Mouse (Mus musculus): ENCODE results near the gene Tgfbr3l. TPM values are rescaled to one million over a fixed set of nuclear protein-coding genes. Genes with fewer than 3 reads are reported as not detected.
A peak's percentile ranks its signal among the peaks of the same experiment; 100 is the strongest.

The Tgfbr3l gene
- total RNA-seq (2021): 10 to 100 TPM in 1 of 2 experiments, 1 to 10 TPM in 1; 7.5 to 10.6 TPM
- long read RNA-seq, experiment 1, partial matches to known transcripts: 0 of 1 reads
- long read RNA-seq, experiment 1, other reads (novel, unspliced or antisense): 0 of 1 reads
- long read RNA-seq, experiment 2: 0 reads

DNA sequence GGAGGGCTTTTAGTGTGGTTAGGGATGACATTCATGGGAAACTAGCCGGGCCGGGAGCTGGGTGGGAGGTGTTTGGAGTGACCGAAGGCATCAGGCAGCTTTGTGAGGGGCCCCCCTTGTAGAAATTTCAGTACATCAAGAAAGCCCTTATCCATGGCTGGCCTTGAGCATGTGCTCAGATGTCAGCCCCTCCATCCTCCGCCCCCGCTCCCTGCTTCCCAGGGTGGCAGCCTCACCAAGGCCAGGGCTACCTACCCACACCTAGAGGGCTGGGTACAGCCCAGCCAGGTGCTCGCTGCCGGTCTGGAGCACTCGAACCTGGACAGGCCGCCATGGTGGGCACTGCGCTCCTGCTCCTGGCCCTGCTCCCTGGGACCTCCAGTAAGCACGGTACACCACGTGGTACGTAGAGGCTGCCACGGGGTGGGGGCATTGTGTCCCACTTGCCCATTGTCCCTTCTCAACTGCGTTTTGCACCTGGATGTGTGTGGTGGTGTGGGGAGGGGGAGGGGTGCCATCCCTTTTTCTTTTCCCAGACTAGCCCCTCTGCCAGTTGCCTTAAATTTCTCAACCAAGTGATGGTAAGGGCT lies at the start of gene Tgfbr3l:
Gene Tgfbr3l (plus strand): TSS at position 264 of the 590 bp plus-strand sequence.
- no peak for DNase-seq (ENCODE audit: low spot score in 2 of 2)

DNA sequence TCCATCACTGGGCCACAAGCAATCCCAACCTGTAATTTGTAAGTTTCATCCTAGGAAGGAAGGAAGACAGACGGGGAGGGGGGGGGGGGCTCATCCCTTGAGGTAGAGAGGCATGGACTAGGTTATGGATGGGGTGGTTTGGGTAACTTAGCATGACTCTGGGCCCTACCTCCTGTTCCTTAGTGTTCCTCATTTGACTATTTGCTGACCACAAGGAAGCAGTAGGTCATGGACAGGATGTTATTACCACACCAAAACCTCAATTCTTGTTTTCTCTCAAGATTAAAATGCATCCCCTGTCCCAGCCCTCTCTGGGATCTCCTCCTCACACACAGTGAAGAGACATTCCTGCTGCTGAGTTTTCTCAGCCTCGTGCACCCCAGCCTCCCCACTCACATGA lies 46.7 kb upstream of the Tgfbr3l start:
- DNase-seq (ENCODE audit: low spot score in 2 of 2): no peak

DNA sequence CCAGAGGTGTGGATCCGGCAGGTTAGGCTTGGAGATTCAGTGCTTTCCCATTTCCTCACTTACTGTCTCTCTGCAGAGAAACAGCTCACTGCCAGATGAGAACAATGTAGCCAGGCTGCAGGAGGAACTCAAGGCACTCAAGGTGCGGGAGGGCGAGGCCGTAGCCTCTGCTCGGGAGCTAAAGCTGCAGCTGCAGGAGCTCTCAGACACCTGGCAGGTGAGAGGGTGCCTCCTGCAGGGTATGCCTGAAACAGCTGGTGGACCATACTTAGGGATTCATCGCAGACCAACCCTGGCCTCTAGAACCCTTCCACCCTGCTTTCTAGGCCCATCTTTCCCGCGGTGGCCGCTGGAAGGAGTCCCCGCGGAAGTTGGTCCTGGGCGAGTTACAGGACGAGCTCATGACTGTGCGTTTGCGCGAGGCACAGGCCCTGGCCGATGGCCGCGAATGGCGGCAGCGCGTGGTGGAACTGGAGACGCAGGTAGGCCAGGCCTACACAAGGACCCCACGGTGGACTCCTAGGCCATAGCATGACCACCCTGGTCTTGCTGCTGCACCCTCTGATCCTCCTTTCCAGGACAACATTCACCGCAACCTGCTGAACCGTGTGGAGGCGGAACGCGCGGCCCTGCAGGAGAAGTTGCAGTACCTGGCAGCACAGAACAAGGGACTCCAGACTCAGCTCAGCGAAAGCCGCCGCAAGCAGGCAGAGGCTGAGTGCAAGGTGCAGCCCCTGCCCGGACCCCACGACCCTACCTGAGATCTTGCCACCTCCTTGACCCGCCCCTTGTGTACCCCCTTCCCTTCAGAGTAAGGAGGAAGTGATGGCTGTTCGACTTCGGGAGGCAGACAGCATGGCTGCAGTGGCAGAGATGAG lies 42.5 kb upstream of the Tgfbr3l start:
- DNase-seq (ENCODE audit: low spot score in 2 of 2): no peak

DNA sequence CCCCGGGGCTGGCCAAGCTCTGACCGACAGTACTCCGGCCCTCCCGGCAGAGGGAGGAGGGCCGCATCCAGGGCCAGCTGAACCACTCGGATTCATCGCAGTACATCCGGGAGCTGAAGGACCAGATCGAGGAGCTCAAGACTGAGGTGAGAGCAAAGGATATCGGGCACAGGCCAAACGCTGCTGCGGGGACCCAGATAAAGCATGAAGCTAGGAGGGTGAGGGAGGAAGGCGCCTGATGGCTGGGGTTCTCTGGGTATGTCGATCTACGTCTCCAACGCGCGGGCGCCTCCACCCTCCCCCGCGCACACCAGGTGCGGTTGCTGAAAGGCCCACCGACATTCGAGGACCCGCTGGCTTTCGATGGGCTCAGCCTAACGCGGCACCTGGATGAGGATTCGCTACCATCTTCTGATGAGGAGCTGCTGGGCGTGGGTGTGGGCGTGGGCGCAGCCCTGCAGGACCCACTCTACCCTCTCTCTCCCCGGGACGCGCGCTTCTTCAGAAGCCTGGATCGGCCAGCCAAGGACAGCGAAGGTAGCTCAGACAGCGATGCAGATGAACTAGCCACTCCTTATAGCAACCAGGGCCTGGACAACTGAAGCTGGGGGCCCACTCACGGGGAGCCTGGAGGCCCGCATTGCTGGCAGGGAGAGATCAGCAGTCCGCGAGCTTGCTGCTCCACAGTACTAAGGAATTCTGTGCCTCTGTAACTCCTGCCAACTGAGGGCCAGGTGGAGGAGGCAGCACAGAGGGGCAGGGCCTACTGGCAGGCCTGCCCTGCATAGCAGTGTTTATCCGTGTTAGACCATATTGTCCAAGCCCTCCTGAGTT lies 41.6 kb upstream of the Tgfbr3l start:
- DNase-seq (ENCODE audit: low spot score in 2 of 2): no peak

DNA sequence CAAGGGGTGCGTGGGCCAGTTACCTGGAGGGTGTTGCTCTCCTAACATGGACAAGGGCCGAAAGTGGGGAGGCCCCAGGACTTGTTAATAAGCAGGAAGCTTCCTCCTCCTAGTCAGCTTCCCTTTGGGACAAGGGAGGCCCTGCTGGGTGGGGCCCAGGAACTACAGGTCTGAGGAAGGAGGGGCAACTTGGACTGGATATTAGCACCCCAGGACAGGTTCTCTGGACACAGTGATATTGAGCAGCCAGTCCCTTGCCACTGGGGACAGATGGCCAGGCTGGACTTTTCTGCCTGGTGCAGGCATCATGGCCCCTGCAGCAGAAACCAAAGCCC lies 41.0 kb upstream of the Tgfbr3l start:
- no peak for DNase-seq (ENCODE audit: low spot score in 2 of 2)

DNA sequence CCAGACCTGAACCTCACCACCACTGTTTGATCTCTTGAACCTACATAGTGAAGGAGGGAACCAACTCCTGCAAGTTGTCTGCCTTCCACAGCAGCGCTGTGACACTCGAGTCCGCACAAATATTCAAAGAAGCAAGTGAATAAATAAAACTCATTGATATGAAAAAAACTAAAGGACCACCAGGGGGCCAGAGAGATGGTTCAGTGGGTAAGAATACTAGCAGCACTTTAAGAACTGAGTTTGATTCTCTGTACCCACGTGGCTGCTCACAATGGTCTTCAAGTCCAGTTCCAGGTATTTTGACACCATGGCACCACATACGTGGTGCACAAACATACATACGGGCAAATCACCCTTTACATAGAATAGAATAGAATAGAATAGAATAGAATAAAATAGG lies 36.9 kb upstream of the Tgfbr3l start:
- no peak for DNase-seq (ENCODE audit: low spot score in 2 of 2)

DNA sequence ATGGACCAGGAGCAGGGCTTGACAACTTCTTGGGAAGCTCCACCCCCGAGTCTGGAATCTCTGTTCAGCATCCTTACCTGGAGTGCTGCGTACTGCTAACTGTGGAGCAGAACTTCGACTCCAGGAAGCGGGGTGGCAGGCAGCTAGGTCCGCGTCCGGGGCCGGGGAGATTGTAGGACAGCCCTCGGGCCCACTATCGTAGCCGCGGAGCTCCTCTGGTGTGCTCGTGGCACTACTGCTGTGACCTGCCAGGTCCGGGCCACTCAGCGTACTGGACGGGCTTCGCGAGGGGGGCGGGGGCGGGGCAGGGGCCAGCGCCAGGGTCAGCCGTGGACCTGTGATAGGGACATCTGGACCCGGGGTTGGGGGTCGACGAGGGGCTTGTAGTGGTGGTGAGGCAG lies 35.2 kb upstream of the Tgfbr3l start:
- DNase-seq (ENCODE audit: low spot score in 2 of 2): no peak

DNA sequence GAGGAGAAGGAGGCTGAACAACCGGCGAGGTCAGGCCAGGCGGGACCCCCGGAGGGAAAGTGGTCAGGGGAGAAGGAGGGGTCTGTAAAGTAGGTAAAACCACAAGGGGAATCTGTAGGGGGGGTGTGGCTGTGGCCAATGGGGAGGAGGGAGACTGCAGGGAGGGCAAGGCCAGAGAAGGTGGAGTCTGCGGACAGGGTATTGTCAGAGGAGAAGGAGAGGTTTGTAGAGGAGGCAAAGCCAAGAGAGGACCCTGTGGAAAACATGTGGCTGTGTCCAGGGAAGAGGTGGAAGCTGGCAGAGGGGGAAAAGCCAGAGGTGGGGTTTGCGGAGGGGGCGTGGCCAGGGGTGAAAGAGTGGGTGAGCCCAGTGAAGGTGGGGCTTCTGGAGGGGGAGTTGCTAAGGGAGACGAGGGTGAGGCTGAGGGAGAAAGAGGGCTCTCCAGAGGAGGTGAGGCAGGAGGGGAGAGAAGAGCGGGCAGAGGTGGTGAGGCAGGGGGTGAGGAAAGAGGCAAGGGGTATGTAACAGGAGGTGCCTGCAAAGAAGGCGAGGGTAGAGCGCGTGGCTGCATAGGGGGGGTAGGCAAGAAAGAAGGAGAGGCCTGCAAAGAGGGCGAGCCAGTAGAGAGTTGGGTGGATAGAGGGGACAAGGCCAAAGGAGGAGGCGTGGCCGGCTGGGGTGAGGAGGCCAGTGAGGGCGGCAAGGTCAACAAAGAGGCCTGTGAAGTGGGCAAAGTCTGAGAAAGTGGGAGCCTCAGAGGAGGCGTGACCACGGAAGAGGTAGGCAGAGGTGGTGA lies 34.6 kb upstream of the Tgfbr3l start:
- DNase-seq (ENCODE audit: low spot score in 2 of 2): no peak

DNA sequence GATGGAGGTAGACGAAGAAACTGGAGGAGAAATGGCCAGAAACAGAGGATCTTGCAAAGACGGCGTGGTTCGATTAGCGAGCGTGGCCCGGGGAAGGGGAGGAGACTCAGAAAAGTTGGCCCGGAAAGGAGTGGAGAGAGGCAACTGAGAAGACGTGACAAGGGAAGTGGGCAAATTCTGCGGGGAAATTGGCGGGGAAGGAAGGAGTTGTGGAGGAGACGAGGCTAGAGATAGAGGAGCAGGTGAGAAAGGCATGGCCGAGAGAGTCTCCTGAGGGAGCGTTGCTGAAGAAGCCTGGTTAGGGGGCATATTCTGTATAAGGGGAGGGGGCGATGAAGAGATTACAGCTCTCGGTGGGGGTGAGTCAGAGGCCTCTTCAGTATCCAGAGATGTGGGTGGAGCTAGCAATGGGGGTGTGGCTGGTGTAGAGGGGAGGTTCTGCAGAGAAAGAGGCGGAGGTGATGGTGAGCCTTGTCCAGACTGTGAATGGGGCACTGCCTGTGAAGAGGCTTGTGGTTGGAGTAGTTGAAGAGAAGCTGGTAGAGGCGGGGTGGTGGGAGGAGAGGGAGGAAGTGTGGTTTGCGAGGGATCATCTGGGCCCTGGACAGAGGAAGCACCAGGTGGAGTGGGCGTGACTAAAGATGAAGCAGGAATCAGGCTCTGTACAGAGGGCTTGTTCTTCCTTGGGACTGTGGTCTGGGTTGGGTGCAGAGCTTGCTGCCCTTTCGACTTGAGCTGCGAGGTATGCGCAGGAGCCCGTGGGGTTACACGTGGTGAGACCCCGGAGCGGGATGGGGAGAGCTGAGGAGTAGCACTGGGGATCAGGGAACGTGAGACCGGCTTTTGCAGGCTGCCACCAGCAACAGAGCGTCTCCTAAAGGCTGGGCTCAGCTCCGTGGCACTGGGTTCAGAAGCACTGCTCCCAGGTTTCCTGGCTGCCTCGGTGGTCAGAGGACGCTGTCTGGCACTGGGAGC lies 33.7 kb upstream of the Tgfbr3l start:
- DNase-seq (ENCODE audit: low spot score in 2 of 2): no peak

DNA sequence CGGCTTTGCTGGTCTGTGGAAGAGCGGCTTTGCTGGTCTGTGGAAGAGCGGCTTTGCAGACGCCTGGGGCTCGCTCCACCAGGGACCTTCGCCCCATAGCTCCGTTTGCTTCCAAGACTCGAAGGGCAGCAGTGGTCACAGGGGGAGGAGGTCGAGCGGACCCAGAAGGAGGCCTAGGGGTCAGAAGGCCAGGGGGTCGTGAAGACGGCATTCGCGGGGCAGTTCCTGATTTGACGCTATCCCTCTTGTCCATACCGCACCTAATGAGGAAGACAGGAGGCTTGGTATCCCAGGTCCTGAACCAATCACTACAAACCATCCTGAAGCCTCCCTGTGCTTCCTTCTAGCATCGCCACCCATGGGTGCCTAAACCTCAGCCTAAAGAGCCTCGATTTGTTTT lies 31.7 kb upstream of the Tgfbr3l start:
- DNase-seq (ENCODE audit: low spot score in 2 of 2): no peak

DNA sequence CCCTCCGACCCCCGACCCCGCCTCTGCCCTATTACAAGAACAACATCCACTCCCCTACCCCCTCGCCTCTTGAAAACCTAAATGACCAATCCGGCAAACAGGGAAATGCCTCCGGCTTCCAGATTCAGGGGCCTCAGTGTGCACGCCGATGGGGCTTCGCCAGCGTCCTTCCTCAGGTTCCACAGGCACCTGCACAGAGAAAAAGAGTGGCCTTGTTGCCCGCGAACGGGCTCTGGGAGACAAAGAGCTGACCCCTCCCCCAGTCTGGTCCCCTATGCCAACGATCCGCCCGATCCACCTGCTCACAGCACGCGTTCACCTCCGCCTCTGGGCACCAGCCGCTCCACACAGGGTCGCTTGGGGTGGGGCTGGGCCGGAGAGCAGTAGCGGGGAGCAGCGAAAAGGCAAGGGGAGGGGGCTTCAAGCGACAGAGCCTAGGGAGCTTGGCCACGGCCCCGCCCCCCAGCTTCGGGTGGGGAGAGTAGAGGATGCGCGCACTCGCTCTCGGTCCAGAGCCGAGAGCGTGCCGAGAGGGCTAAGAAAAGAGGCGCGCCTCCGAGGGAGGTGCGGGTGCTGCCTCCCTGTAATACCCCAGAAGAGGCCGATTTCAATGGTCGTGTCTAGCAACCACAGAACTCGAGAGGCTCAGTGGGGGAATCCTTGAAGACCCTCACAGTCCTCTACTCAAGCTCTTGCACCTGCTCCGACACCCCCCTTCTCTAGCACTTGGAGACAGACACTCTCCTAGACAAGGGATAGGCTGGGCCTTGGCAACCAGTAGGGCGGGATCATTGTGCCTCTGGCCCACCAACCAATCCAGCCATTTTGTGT lies 31.0 kb upstream of the Tgfbr3l start, which contains the start of gene Prr36:
Gene Prr36 (minus strand): TSS at position 669 of the 831 bp plus-strand sequence.
- DNase-seq (ENCODE audit: low spot score in 2 of 2): peak; percentile 73 to 77

DNA sequence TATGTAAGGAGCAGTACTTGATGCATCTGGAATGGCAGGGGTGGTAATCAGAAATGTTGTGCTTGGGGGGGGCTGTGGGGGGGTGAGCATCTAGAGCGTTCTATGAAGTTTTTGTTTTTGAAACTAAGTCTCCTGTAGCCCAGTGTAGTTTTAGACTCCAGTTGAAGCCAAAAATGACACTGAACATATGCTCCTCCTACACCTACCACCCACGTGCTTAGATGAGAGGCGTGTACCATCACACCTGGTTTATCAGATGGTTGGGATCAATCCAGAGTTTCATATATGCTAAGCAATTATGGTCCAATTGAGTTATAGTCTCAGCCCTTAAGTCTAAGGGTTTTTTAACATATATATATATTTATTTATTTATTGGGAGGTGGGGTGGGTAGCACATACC lies 28.4 kb upstream of the Tgfbr3l start:
- no peak for DNase-seq (ENCODE audit: low spot score in 2 of 2)

DNA sequence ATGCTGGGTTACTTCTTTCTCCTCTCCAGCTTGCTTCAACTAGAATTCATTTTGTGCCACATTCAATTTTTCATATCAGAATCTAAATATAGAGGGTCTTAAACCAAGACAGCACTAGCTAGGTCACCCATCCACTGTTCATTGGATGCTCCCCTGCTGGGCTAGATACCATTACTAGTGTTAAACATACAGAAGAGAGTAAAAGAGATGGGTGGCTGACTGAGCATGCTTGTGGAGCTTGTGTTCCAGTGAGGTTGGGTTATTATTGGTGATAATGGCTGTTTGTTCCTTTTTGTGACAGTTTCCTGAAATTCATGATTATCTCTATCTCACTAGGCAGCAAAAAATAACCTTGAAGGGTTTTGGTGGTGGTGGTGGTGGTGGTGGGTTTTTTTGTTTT lies 26.0 kb upstream of the Tgfbr3l start:
- DNase-seq (ENCODE audit: low spot score in 2 of 2): no peak

DNA sequence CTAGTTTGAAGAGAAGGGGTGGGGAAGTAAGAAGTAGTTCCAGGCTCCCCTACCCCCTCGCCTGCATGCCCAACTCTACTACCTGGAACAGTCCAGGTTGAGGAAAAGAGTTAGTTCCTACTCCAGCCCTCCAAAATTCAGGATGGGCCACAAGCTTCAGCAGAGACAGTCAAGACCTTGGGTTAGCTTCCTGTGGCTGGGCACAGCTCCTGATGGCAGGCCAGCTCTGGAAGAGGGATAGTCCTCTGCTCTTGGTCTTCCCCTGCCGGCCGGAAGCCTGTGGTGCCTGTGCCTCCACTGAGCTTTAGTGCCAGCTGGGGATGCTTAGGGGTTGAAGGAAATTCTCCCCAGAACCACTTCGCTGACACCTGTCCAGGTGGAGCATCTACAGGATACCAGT lies 21.7 kb upstream of the Tgfbr3l start:
- DNase-seq (ENCODE audit: low spot score in 2 of 2): no peak

DNA sequence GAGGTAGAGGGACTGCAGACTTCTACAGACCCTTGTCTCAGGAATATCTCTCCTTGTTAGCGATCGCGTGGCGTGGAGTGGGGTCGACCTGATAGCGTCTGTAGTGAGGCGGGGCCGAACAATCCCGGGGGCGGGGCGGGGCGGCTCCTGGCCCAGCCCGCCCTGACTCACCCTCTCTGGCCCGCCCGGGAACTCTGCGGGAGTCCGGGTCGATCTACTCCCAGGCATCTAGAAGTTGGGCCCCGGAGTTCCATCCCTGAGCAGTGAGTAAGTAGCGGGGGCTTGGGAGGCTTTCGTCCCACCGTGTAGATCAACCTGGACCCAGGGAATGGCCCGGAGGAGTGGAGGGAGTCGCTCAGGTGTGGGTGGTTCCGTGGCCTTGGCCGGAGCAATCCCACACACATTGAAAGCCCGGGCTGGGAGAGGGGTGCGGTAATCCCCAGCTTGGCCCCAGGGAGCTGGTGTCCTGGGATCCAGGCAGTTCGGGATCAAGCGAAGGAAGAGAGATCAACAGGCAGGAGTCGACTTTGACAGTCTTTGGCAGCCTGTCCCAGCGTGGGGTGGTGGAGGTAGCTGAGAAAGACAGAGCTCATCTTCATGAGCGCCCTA lies 21.2 kb upstream of the Tgfbr3l start, which contains the start of gene Lrrc8e:
Gene Lrrc8e (plus strand): TSS at position 89 of the 609 bp plus-strand sequence.
- no peak for DNase-seq (ENCODE audit: low spot score in 2 of 2)

DNA sequence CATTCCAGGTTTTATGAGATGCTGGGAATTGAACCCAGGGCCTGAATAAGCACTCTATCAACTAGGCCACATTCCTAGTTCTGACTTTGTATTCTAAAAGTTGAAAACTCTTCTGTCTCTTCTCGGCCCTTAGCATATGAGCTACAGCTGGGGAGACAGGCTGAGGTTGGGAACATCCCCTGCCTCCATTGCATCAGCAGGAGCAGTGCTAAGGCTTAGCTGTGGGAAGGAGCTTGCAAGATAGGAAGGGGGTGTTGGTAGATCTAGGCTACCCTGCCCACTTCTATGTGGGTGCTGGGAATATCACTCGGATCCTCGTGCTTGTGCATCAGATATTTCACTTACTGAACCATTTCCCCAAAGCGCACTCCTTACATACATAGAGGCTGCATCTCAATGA lies 20.1 kb upstream of the Tgfbr3l start:
- no peak for DNase-seq (ENCODE audit: low spot score in 2 of 2)

DNA sequence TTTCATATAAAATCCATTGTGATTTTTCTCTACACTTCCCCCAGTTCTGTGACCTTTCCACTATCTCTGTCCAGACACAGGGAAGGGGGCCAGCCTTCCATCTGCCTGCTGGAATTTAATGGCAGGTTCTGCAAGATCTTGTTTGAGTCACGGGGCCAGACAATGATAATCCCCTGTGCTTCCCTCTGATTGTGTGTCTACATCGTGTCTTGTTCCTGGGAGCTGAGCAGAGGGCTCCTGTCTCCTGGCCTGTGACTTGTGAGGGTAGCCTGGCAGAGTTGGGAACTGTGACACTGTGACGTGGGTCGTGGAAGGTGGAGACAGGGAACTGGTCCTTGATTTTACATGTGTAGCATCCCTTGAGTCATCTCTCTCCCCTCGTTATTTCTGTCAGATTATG lies 18.2 kb upstream of the Tgfbr3l start:
- no peak for DNase-seq (ENCODE audit: low spot score in 2 of 2)
